Mouse (Mus musculus): Measurements from ENCODE around the gene Gm21969. TPM values are rescaled to one million over a fixed set of nuclear protein-coding genes. Genes with fewer than 3 reads are reported as not detected.

The Gm21969 gene
- not detected for total RNA-seq (2021)
- long read RNA-seq, experiment 1, partial matches to known transcripts, result 0 of 2 reads
- long read RNA-seq, experiment 1, other reads (novel, unspliced or antisense), result 2 of 2 reads
- long read RNA-seq, experiment 2, partial matches to known transcripts, result 0 of 5 reads
- long read RNA-seq, experiment 2, other reads (novel, unspliced or antisense), result 5 of 5 reads

GRCm38 (mm10) chr4:139602357-139603244 is at the start of gene Gm21969:
Gm21969 (plus strand) TSS chr4:139603186.
- DNase-seq (ENCODE audit: low spot score in 2 of 2), result peak; percentile 54 to 67

- DNase-seq (ENCODE audit: low spot score in 2 of 2), result no peak
These were observed 47.8 kb upstream of the Gm21969 start for GRCm38 (mm10) chr4:139555235-139555634.

- no peak for DNase-seq (ENCODE audit: low spot score in 2 of 2)
These were observed 47.0 kb upstream of the Gm21969 start for GRCm38 (mm10) chr4:139555951-139556350.

GRCm38 (mm10) chr4:139568361-139568760 is 34.6 kb upstream of the Gm21969 start:
- DNase-seq (ENCODE audit: low spot score in 2 of 2), result no peak

- no peak for DNase-seq (ENCODE audit: low spot score in 2 of 2)
These were observed 32.2 kb upstream of the Gm21969 start for GRCm38 (mm10) chr4:139570756-139571155.

- no peak for DNase-seq (ENCODE audit: low spot score in 2 of 2)
These were observed 30.0 kb upstream of the Gm21969 start for GRCm38 (mm10) chr4:139572928-139573512.

GRCm38 (mm10) chr4:139574156-139574798 is 28.7 kb upstream of the Gm21969 start:
- DNase-seq (ENCODE audit: low spot score in 2 of 2), result peak; percentile 97

GRCm38 (mm10) chr4:139574799-139575672 is 27.9 kb upstream of the Gm21969 start:
- peak in 1 of 2 experiments; percentile 60 for DNase-seq (ENCODE audit: low spot score in 2 of 2)

- no peak for DNase-seq (ENCODE audit: low spot score in 2 of 2)
These were observed 27.3 kb upstream of the Gm21969 start for GRCm38 (mm10) chr4:139575673-139576003.

- peak in 1 of 2 experiments; percentile 21 for DNase-seq (ENCODE audit: low spot score in 2 of 2)
These were observed 26.6 kb upstream of the Gm21969 start for GRCm38 (mm10) chr4:139576251-139576880.

GRCm38 (mm10) chr4:139577006-139577405 is 26.0 kb upstream of the Gm21969 start:
- peak in 1 of 2 experiments; percentile 18 for DNase-seq (ENCODE audit: low spot score in 2 of 2)

GRCm38 (mm10) chr4:139578389-139578788 is 24.6 kb upstream of the Gm21969 start:
- no peak for DNase-seq (ENCODE audit: low spot score in 2 of 2)

- DNase-seq (ENCODE audit: low spot score in 2 of 2), result peak in 1 of 2 experiments; percentile 22
These were observed 24.0 kb upstream of the Gm21969 start for GRCm38 (mm10) chr4:139579003-139579402.

GRCm38 (mm10) chr4:139579466-139579865 is 23.5 kb upstream of the Gm21969 start:
- peak in 1 of 2 experiments; percentile 22 for DNase-seq (ENCODE audit: low spot score in 2 of 2)

GRCm38 (mm10) chr4:139580663-139581336 is 22.2 kb upstream of the Gm21969 start:
- peak; percentile 2 to 38 for DNase-seq (ENCODE audit: low spot score in 2 of 2)

- DNase-seq (ENCODE audit: low spot score in 2 of 2), result peak; percentile 19 to 53
These were observed 21.4 kb upstream of the Gm21969 start for GRCm38 (mm10) chr4:139581427-139582051.

GRCm38 (mm10) chr4:139582346-139582745 is 20.6 kb upstream of the Gm21969 start:
- peak; percentile 2 to 20 for DNase-seq (ENCODE audit: low spot score in 2 of 2)

GRCm38 (mm10) chr4:139582903-139583302 is 20.1 kb upstream of the Gm21969 start:
- no peak for DNase-seq (ENCODE audit: low spot score in 2 of 2)

Measured in adrenal gland, adult 18-20 months (tissue).